Mouse (Mus musculus): ENCODE data around the gene Kmt2b. TPM values are rescaled to one million over a fixed set of nuclear protein-coding genes. Genes with fewer than 3 reads are reported as not detected.

Kmt2b gene
- 17.8 and 24.6 TPM in 2 replicates for polyA plus RNA-seq (2012; rRNA removed)

DNA sequence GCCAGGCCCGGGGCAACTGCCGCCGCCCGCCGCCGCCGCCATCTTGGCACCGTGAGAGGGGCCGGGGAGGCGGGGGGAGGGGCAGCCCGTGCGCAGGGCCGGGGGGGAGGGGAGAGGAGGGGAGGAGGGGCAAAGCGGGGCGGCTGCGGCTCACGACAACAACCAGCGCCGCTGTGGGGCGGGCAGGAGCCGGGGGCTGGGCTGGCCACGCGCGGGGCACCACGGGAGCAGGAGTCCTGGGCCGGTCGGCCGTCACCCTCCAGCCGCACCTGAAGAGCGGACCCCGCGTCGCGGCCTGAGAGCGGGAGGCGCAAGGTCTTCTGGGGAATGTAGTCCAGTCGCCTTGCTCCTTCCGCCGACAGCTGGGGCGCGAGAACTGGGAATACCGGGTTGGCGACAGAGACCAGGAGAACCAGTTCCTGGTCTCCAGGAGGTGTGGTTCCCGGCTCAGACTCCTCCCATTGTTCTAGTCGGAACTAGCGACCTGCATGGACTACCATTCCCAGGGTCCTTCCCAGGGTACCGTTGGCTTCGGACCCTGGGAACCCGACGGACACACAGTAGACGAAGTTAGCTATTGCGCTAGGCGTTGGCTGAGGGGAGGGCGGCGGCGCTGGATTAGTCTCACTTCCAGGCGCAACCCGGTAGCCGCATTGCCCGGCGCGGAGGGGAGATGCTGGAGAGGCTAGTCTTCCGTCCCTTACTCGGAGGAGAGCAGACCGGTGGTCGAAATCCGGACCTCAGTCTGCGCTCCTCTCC is at the start of gene Kmt2b:
TSS of gene Kmt2b (minus strand) at position 51 of the 759 bp plus-strand sequence.

DNA sequence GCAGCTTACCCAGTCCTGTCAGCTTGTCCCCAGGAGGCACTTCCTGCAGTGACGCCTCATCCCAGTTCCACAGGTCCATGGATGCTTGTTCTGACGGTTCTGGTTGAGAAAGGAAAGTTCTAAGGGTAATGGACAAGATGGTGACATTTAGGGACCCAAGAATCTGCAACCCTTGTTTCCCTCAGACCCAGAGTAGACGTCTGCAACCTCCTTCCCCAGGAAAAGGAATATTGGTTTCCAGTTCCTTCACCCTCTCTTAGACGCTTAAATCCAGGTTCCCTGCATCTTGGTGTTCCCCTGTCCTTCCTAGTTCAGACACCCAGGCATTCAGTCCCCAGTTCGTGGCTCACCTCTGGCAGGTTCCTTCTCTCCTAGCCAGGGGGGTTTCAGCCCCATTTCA is 47.2 kb upstream of the Kmt2b start, which contains the start of gene Etv2:
TSS of gene Etv2 (minus strand) at position 101 of the 400 bp plus-strand sequence.

DNA sequence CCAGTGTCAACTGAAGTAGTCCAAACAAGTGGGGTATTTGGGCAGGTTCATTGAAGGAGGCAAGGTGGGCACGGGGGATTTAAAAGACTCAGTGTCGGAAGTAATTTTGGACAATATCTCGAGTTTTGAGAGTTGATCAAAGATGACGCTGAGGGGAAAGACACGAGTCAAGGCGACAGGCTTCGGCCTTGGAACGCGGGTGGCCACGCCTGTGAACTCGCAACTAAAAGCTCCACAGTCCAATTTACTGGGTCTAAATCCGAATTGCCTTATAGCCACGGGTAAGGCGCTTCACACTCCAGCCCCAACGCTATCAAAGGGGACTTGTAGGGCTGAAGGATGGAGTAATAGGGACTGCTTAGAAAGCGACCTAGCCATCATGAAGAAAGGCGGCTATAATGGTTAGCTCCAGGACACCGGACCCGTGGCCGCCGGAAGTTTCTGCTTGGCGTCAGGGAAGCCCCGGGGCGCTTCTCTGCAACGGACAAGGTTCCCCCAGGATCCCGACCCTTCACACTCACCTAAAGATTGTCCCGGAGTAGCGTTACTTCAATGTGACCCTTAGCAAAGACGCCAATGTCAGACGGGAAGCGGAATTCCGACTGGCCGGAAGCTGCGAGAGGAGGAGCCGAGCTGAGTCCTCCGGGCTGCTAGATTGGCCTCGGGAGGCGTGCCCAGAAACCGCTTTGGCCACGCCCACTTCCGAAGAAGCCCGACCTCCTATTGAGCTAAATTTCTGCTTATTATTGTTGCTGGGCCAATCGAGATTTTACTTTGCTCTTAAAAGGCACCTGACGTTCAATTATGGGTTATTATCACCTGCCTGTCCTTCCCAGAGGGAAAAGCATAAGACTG is 37.2 kb upstream of the Kmt2b start, which contains the start of gene Cox6b1:
TSS of gene Cox6b1 (minus strand) at position 622 of the 855 bp plus-strand sequence.

DNA sequence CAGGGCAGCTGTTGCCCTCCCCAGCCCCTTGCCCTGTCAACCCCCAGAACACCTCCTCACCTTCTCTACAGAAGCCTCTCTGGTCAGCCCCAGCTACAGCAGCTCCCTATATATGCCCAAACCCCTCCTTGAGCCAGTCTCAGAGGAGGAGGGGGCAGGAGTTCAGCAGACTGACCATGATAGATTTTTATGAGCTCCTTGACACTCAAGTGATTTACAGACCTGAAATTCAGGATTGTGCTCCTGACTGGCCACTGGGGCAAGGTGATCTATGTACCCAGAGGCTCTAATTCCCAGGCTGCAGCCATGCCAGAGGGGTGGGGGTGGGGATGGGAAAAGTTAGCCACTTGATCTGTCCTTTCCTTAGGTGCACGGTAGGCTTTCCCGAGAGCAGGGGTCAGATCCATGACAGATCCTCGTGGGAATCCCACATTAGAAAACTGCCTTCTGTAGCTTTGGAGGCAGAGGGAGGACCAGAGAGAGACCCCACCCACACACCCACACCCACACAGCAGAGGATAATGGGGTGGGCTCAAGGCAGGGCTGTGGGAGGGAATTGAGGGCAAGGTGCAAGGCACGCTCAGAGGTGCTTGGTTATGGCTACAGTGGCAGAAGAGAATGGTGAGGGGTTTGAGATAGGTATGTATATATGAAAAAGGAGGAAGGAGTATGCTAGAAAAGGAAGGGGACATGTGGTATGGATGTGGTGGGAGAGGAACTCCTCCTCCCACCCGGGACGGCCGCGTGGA is 24.3 kb upstream of the Kmt2b start, which contains the start of gene Upk1a:
TSS of gene Upk1a (minus strand) at position 194 of the 749 bp plus-strand sequence.

DNA sequence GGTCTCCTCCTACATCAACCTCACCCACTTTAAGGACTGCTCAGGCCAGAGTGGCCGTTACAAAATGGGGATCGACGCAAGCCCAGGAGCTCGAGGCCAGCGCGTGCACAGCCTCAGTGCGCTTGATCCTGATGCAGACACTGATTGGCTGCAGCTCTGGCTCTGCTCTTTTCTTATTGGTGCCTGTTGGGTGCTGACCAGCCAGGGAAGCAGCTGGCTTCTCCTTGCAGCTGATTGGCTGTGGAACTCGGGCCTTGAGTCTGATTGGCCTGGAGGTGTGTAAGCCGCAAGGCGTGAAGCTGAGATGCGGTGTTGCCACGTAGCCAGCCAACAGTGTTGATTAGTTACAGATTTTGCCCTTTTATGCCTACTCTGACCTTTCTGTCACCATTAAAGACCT is 10.3 kb upstream of the Kmt2b start, which contains the start of gene Zbtb32:
TSS of gene Zbtb32 (minus strand) at position 124 of the 400 bp plus-strand sequence.

DNA sequence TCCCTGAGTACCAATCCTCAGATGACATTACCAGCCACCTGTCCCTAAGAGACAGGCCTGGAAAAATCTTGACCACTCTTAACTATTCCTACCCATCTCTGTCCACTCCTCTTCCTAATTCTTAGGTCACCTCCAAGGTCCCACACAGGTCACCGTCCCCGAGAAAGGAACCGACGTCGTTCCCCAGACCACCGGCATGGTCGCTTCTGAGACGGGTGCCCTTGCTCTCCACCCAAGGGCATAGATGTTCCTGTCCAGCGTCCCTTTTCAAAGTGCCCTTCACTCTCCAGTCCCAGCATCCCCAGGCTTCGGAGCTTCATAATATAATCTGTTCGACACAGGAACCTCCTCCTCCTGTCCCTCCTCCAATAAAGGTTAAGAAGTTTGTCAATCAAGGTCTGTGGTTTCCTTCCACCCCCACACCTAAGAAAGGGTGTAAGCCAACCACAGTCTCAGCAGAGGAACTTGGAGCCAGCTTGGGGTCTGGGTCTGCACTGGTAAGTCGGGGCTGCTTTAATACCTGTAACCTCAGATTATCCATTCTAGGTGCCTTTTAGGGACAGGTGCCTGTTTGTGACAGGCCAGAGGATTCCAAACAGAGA is 23.5 kb downstream of the Kmt2b start, which contains the start of gene Igflr1:
TSS of gene Igflr1 (plus strand) at position 458 of the 602 bp plus-strand sequence.

DNA sequence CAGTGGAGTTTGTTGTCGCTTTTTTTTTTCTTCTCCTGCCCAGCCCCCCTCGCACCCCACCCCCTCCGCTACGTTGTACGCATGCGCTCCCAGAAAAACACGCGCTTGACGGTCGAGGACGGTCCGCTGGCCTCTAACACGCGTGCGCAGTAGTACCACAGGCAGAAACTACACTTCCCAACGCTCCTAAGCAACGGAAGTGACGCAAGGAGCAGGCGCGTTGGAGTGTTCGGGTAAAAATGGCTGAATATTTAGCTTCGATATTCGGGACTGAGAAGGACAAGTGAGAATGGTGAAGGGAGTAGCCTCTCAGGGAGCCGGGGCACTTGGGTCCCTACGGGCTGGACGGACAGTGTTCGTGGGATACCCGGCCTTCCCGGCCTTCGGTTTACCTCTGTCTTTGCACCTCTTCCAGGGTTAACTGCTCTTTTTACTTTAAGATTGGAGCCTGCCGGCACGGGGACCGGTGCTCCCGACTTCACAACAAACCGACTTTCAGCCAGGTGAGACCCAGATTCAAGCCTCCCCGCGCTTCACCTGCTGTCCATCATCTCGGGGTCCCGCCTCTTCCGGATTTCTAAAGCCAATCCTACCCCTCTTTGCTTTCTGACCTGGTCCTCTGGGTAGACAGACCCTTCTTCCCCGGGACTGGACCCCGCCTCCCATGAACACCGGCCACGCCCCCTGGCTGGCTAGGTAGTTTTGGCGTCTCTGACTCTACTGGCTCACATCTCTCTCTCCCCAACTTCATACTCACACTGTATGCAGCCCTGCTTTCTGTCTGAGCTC is 25.2 kb downstream of the Kmt2b start, which contains the start of the genes U2af1l4, Gm49396 and Psenen:
TSS of gene U2af1l4 (plus strand) at position 185 of the 789 bp plus-strand sequence.
TSS of gene Gm49396 (plus strand) at position 228 of the 789 bp plus-strand sequence.
TSS of gene Psenen (minus strand) at position 511 of the 789 bp plus-strand sequence.

DNA sequence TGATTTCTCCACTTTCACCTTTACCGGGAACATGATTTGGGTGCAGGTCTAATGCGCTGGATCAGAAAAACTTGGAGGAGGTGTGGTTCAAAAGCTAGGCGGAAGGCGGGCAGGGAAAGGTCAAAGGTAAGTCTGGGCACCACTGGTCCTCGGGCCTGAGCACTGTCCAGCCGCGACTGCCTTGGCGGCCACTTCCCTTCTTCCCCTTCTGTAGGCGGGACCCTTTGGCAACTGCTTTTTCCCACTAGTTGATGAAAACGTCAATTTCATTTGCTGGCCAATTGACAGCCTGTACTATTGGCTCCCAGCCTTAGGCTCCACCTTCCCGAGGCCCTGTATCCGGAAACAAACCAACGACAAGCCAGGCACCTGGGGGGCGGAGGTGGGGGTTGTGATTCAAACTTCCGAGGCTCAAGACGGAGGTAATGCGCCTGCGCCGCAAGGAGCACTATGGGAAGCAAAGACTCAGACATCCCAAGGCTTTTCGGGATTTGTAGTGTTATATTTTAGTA is 29.0 kb downstream of the Kmt2b start, which contains the start of gene Lin37:
TSS of gene Lin37 (minus strand) at position 396 of the 512 bp plus-strand sequence.

DNA sequence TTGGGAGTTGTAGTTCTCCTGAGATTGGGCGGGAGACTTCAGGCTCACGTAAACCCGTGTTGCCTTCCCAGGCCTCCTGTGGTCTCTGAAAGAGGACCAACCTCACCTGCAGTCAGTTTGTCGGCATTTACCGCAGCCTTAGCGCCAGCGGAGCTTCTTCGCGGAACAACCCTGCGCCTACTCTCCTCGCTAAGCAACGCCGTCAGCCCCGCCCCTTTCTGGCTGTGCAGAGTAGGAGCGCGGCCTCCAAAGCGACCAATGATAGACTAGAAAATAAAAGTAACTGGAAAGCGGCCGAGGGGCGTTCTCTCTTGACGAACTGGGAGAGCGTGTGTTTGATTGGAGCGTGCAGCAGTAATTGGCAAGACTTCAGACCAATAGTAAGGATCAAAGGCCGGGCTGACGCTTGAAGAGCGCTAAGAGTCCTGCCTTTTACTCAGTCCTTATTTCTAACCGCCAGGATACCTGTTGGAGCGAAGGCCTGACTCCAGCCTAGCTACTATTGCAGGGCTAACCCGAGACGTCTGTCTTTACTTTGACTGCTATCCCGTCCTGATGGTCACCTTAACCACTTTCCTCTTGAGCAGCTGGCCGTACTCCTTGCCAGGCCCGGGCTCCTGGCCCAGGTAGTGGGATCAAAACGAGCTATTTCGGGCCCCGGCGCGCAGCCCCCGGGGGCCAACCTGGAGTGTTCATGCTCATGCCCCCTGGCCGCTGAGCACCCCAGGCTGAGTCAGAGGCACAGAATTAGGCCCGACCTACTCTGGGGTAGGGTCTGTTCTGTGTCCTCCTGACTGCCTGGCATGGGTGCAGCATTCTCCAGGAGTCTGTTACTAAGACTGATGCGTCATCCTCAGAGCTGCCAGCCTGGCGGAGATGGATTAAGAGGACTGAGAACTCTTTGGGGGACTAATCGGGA is 36.2 kb downstream of the Kmt2b start, which contains the start of the genes Hspb6 and Proser3:
TSS of gene Hspb6 (plus strand) at position 77 of the 919 bp plus-strand sequence.
TSS of gene Proser3 (minus strand) at position 198 of the 919 bp plus-strand sequence.

DNA sequence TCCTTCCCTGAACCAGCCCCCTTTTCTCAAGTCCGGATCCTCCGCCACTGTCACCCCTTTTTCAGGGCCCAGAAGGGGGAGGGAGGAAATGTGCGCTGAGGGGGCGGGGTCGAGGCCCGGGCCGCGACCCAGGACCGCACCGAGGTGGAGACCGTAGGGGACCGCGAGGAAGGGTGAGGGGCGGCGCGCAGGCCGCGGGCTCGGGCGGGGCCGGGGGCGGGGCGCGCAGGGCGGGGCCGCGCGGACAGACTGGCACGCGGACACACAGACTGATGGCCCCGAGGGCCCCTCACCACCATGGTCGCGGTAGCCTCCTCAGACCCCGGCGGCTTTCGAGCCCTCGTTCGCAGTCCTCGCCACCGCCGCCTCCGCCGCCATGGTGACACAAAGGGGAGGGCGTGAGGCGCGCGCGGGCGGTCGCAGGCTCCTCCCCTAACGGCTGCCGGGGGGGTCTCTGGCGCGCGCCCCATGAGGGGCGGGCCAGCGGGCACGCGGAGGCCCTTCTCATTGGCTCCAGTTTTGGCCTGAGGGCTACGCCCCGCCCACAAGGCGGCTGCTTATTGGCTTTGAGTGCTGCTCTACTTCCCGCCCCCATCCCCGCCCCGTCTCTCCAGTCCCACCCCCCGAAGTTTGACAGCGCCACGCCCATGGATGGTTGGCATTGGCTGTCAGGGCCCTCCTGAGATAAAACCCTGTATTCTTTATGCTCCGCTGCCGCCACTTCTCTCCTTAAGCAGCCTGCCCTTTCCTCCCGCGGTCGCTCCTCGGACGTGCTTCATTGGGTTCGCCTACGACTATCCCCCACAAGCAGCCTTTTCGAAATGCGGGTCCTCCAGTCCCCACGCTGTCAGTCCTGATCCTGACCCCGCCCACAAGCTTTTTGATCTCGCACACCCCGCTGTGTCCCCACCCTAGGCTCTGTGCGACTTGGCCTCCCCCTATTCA is 53.6 kb downstream of the Kmt2b start, which contains the start of gene Arhgap33:
TSS of gene Arhgap33 (minus strand) at position 428 of the 945 bp plus-strand sequence.

Other genes with a start within 250 kb of the Kmt2b start
- gene Lrfn3, start 226.0 kb downstream of the Kmt2b start, polyA plus RNA-seq (2012; rRNA removed) = 14.6 and 17.1 TPM in 2 replicates
- 38.9 and 55.7 TPM in 2 replicates for gene Tyrobp, start 175.0 kb downstream of the Kmt2b start, polyA plus RNA-seq (2012; rRNA removed)
- 3.8 and 16.6 TPM in 2 replicates for gene Hcst, start 168.9 kb downstream of the Kmt2b start, polyA plus RNA-seq (2012; rRNA removed)
- gene Nfkbid, start 167.0 kb downstream of the Kmt2b start, polyA plus RNA-seq (2012; rRNA removed) = 2.3 and 3.7 TPM in 2 replicates
- 30.9 and 40.1 TPM in 2 replicates for gene Aplp1, start 143.2 kb downstream of the Kmt2b start, polyA plus RNA-seq (2012; rRNA removed)
- gene Kirrel2, start 131.0 kb downstream of the Kmt2b start, polyA plus RNA-seq (2012; rRNA removed) = 0.42 and 2.0 TPM in 2 replicates
- gene Nphs1, start 130.4 kb downstream of the Kmt2b start, polyA plus RNA-seq (2012; rRNA removed) = 0.12 and 0.32 TPM in 2 replicates
- 0.15 TPM in 1 of 2 replicates, not detected in the other for gene Prodh2, start 95.1 kb downstream of the Kmt2b start, polyA plus RNA-seq (2012; rRNA removed)
- 4.7 and 6.1 TPM in 2 replicates for gene Arhgap33, start 53.7 kb downstream of the Kmt2b start, polyA plus RNA-seq (2012; rRNA removed)
- 129 and 132 TPM in 2 replicates for gene Hspb6, start 36.5 kb downstream of the Kmt2b start, polyA plus RNA-seq (2012; rRNA removed)
- gene Proser3, start 36.4 kb downstream of the Kmt2b start, polyA plus RNA-seq (2012; rRNA removed) = 3.4 and 3.9 TPM in 2 replicates
- 14.3 and 19.7 TPM in 2 replicates for gene Lin37, start 28.9 kb downstream of the Kmt2b start, polyA plus RNA-seq (2012; rRNA removed)
- 32.7 and 35.6 TPM in 2 replicates for gene U2af1l4, start 25.4 kb downstream of the Kmt2b start, polyA plus RNA-seq (2012; rRNA removed)
- gene Gm49396, start 25.4 kb downstream of the Kmt2b start, polyA plus RNA-seq (2012; rRNA removed) = 0.66 and 0.85 TPM in 2 replicates
- gene Psenen, start 25.1 kb downstream of the Kmt2b start, polyA plus RNA-seq (2012; rRNA removed) = 70.1 and 76.5 TPM in 2 replicates
- 4.5 and 5.3 TPM in 2 replicates for gene Igflr1, start 23.3 kb downstream of the Kmt2b start, polyA plus RNA-seq (2012; rRNA removed)
- gene Zbtb32, start 10.2 kb upstream of the Kmt2b start, polyA plus RNA-seq (2012; rRNA removed) = 3.6 and 4.9 TPM in 2 replicates
- gene Upk1a, start 24.1 kb upstream of the Kmt2b start, polyA plus RNA-seq (2012; rRNA removed) = 4.0 TPM in 2 replicates
- 263 and 306 TPM in 2 replicates for gene Cox6b1, start 37.4 kb upstream of the Kmt2b start, polyA plus RNA-seq (2012; rRNA removed)
- not detected in 2 replicates for gene Etv2, start 47.1 kb upstream of the Kmt2b start, polyA plus RNA-seq (2012; rRNA removed)
- gene Rbm42, start 61.6 kb upstream of the Kmt2b start, polyA plus RNA-seq (2012; rRNA removed) = 42.7 and 58.2 TPM in 2 replicates
- 2.2 and 4.0 TPM in 2 replicates for gene Haus5, start 76.3 kb upstream of the Kmt2b start, polyA plus RNA-seq (2012; rRNA removed)
- gene Pmis2, start 82.9 kb upstream of the Kmt2b start, polyA plus RNA-seq (2012; rRNA removed) = not detected in 2 replicates
- gene 2200002J24Rik, start 110.2 kb upstream of the Kmt2b start, polyA plus RNA-seq (2012; rRNA removed) = 18.8 and 40.8 TPM in 2 replicates
- 1,538 and 2,919 TPM in 2 replicates for gene Atp4a, start 123.5 kb upstream of the Kmt2b start, polyA plus RNA-seq (2012; rRNA removed)
- 111 and 145 TPM in 2 replicates for gene Tmem147, start 140.8 kb upstream of the Kmt2b start, polyA plus RNA-seq (2012; rRNA removed)
- gene Gapdhs, start 155.0 kb upstream of the Kmt2b start, polyA plus RNA-seq (2012; rRNA removed) = not detected in 2 replicates
- 94.0 and 112 TPM in 2 replicates for gene Sbsn, start 162.7 kb upstream of the Kmt2b start, polyA plus RNA-seq (2012; rRNA removed)
- gene Dmkn, start 175.0 kb upstream of the Kmt2b start, polyA plus RNA-seq (2012; rRNA removed) = 1,147 and 1,166 TPM in 2 replicates
- gene Krtdap, start 199.2 kb upstream of the Kmt2b start, polyA plus RNA-seq (2012; rRNA removed) = 362 and 714 TPM in 2 replicates
- gene Ffar2, start 235.0 kb upstream of the Kmt2b start, polyA plus RNA-seq (2012; rRNA removed) = 4.2 and 4.8 TPM in 2 replicates

All from stomach, adult 2 months (tissue).